Mouse (Mus musculus) hindbrain, postnatal 0 days (tissue): ENCODE measurements around the gene Prss34. TPM values are rescaled to one million over a fixed set of nuclear protein-coding genes. Genes with fewer than 3 reads are reported as not detected.

Experiments
- ATAC-seq: fragments of 200-750 bp; cut with Nextera tagmentation; 2 replicates; pipeline ENCODE4 v1.8.0; 2017; ENCODE audit warnings: mild to moderate bottlenecking, moderate TSS enrichment, moderate library complexity
- DNase-seq: peaks from one replicate; pipeline ENCODE4 v3.0.0-alpha.2; 2015; ENCODE audit warnings: low spot score
- H3K27ac ChIP-seq: fragments of 300-500 bp; sonication (generic); 2 replicates; pipeline ENCODE4 v1.5.1; 2014; ENCODE audit warnings: mild to moderate bottlenecking
- H3K27me3 ChIP-seq: fragments of 300-500 bp; sonication (generic); 2 replicates; pipeline ENCODE4 v1.6.1; 2014; ENCODE audit warnings: low read length, mixed read lengths; ENCODE audit not compliant: insufficient read depth
- H3K36me3 ChIP-seq: fragments of 300-500 bp; sonication (generic); 2 replicates; pipeline ENCODE4 v1.6.1; 2014; ENCODE audit warnings: low read length, mixed read lengths; ENCODE audit not compliant: insufficient read depth
- H3K4me1 ChIP-seq: fragments of 300-500 bp; sonication (generic); 2 replicates; pipeline ENCODE4 v1.6.1; 2014; ENCODE audit warnings: antibody characterized with exemption, low read length, mixed read lengths; ENCODE audit not compliant: insufficient read depth
- H3K4me2 ChIP-seq: fragments of 300-500 bp; sonication (generic); 2 replicates; pipeline ENCODE4 v1.6.1; 2014; ENCODE audit warnings: low read depth, mild to moderate bottlenecking, low read length, moderate library complexity, mixed read lengths
- H3K4me3 ChIP-seq: fragments of 300-500 bp; sonication (generic); 2 replicates; pipeline ENCODE4 v1.5.1; 2014; ENCODE audit warnings: low read length
- H3K9ac ChIP-seq: fragments of 300-500 bp; sonication (generic); replicated peaks from 2 replicates; pipeline ENCODE4 v1.6.1; 2014; ENCODE audit warnings: mild to moderate bottlenecking, low read length, moderate library complexity, mixed read lengths
- H3K9me3 ChIP-seq: fragments of 300-500 bp; sonication (generic); 2 replicates; pipeline ENCODE4 v1.6.1; 2016; ENCODE audit warnings: low read length, mixed read lengths
- CTCF ChIP-seq: IDR thresholded peaks from 2 replicates; pipeline ENCODE4 v1.5.1; 2016; ENCODE audit warnings: antibody characterized with exemption, control low read depth, low read depth
- WGBS: fragments of 180-500 bp; shearing (Covaris S2); extraction: QIAGEN DNeasy Blood & Tissue Kit; methylation state at CpG from one replicate; pipeline ENCODE4 v1.1.7; 2014; 5-methylcytosine and 5-hydroxymethylcytosine counted together
- polyA plus RNA-seq: library from polyadenylated mRNA; unstranded; fragments of >200 nt; fragmentation: Nextera tagmentation; extraction: Ambion mirVana; gene quantifications from 2 replicates; pipeline ENCODE4 v1.2.1, GENCODE M21; 2015
- total RNA-seq: library from RNA; depleted of rRNA; stranded (reverse); fragments of >200 nt; gene quantifications from 2 replicates; pipeline ENCODE4 v1.2.3, GENCODE M21; 2014

Gene Prss34
- total and polyA plus RNA-seq, 2 experiments from 2014 or later = not detected

DNA sequence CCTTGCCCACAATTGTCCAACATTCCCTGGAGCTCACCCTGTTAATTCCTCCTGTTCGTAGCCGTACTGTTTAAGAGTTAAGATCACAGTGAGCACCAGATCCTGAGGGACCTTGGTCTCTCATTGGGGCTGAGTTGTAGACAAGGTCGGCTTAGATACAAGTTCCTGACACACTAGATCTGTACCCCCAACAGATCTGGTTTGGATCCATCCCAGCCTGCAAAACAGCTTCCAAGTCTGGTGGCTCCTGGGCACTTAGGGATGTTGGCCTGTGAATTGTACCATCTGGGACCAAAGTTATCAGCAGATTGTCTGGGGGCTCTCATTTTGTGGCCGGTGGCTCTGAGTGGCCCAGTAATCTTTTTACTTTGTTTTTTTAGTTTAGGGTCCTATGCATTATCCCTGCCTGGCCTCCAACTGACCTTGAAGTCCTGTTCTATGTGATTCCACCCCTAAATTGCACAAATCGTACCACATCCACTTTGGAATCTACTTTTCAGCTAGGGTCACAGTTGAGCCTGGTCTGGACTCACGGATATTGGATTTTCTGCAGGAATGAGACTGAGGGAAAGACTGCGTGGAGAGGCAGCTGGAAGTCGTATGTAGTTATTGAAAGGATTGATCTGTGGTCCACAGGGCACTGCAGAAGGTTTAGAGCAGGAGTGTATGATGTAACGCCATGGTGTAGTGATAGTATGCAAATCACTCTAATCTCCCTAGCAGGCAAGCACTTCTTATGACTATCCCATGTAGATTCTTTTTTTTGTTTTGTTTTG lies 23.4 kb upstream of the Prss34 start, which contains the start of gene Ube2i:
Gene Ube2i, minus strand, starts transcription at position 52 of the 776 bp plus-strand sequence.
- Histone ChIP-seq H3K36me3 (no peaks in the 10 kb centered on the region), H3K27ac (peak within 1 kb of the TSS; percentile 98), H3K9me3 (no peaks in the 10 kb centered on the region), H3K4me2 (peak within 1 kb of the TSS; percentile 99), H3K9ac (peak within 1 kb of the TSS; percentile 96), H3K4me1 (peaks cover 23% of the 10 kb centered on the region), H3K27me3 (no peaks in the 10 kb centered on the region), H3K4me3 (peak within 1 kb of the TSS; percentile 82)
- DNase-seq (no peak), ATAC-seq (no peak)
- no peak for TF ChIP-seq CTCF
- WGBS = 75% methylated on average over 9 of the region's 9 CpGs

- peaks cover 23% of the 10 kb centered on the region for H3K4me1 ChIP-seq
- DNase-seq = no peak
- WGBS = 95% methylated on average over 3 of the region's 3 CpGs
- no peak for ATAC-seq
- no peaks in the 10 kb centered on the region for H3K36me3 ChIP-seq
- no peak overlapping the region for H3K27ac ChIP-seq
- H3K4me3 ChIP-seq = no peak overlapping the region
- TF ChIP-seq CTCF = no peak
- H3K9ac ChIP-seq = no peak overlapping the region
- H3K4me2 ChIP-seq = no peak overlapping the region
- no peaks in the 10 kb centered on the region for H3K9me3 ChIP-seq
- H3K27me3 ChIP-seq = no peaks in the 10 kb centered on the region
Observed at GRCm38 (mm10) chr17:25275833-25276232, 22.4 kb upstream of the Prss34 start.

DNA sequence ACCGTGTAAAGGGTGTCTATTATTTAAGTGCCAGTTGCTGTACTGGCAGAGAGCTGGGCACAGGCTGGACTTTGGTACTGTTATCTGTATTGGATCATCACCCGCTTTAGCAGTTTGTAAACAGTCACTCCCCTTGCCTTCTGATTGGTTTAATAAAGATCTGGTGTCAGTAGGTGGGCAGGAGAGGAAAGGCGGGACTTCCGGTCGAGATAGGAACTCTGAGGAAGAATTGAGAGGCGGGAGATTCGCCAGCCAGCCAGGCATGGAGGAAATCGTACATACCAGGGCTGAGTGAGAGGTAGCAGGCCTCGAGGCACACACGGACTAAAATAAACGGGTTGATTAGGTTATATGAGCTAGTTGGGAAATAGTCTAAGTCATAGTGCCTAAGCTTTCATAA lies 16.1 kb upstream of the Prss34 start:
- no peaks in the 10 kb centered on the region for H3K36me3 ChIP-seq
- DNase-seq (peak; percentile 31), ATAC-seq (no peak)
- no peak overlapping the region for H3K4me3 ChIP-seq
- WGBS = 41% methylated on average over 11 of the region's 11 CpGs
- H3K9ac ChIP-seq = no peak overlapping the region
- no peaks in the 10 kb centered on the region for H3K4me1 ChIP-seq
- 0 out of 2 replicates have a peak, but pooled peaks cover 3% of the 10 kb centered on the region for H3K9me3 ChIP-seq
- no peak overlapping the region for H3K27ac ChIP-seq
- H3K4me2 ChIP-seq = no peak overlapping the region
- no peak for TF ChIP-seq CTCF
- H3K27me3 ChIP-seq = no peaks in the 10 kb centered on the region

- H3K4me3 ChIP-seq = no peak overlapping the region
- H3K9ac ChIP-seq = no peak overlapping the region
- H3K4me1 ChIP-seq = no peaks in the 10 kb centered on the region
- DNase-seq = peak; percentile 82
- no peaks in the 10 kb centered on the region for H3K36me3 ChIP-seq
- WGBS = 22% methylated on average over 3 of the region's 3 CpGs
- no peak overlapping the region for H3K4me2 ChIP-seq
- no peaks in the 10 kb centered on the region for H3K27me3 ChIP-seq
- H3K9me3 ChIP-seq = 0 out of 2 replicates have a peak, but pooled peaks cover 3% of the 10 kb centered on the region
- ATAC-seq = peak; percentile 55
- TF ChIP-seq CTCF = peak; percentile 92
- no peak overlapping the region for H3K27ac ChIP-seq
Observed at GRCm38 (mm10) chr17:25285033-25285432, 13.2 kb upstream of the Prss34 start.

DNA sequence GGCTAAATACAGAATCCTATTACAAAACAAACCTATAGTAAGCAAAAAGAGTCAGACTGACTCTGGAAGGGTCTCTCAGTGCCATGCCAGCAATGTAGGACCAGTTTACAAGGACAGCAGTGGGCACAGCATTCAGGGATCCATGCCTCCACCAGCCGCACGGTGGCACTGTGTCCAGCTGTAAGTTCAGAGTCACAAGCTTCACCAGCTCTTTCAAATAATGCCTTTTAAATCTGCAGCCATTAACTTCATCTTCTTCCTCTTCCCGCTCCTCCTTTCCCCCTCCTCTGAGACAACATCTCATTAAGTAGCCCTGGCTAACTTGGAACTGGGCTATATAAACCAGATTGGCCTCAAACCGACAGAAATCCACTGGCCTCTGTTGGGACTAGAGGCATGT lies 9.4 kb upstream of the Prss34 start:
- H3K9me3 ChIP-seq = no peaks in the 10 kb centered on the region
- WGBS = 29% methylated on average over 4 of the region's 4 CpGs
- TF ChIP-seq CTCF = peak; percentile 79
- no peaks in the 10 kb centered on the region for H3K36me3 ChIP-seq
- no peak overlapping the region for H3K27ac ChIP-seq
- no peak overlapping the region for H3K4me2 ChIP-seq
- H3K4me1 ChIP-seq = no peaks in the 10 kb centered on the region
- no peaks in the 10 kb centered on the region for H3K27me3 ChIP-seq
- peak; percentile 68; the same call in 1 of the 2 replicates for ATAC-seq
- no peak overlapping the region for H3K4me3 ChIP-seq
- DNase-seq = peak; percentile 71
- no peak overlapping the region for H3K9ac ChIP-seq

DNA sequence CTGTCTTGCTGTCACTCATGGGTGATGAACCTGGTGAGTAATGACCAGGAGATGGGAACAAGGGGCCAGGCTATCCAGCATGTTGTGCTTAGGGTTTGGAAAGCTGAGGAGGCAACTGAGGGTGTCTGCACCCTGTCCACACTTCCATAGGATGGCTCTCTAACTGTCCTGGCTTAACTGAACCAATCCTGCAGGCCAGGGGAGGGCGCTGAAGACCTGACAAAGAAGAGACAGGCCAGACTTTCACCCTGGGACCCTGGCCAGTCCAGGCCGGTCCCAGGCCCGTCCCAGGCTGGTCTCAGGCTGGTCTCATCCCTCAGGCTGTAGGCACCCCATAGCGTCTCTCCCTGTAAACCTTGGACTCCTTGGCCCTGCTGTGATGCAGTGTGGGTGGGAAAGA lies 7.8 kb upstream of the Prss34 start:
- H3K4me3 ChIP-seq = no peak overlapping the region
- no peaks in the 10 kb centered on the region for H3K36me3 ChIP-seq
- no peak overlapping the region for H3K9ac ChIP-seq
- no peak overlapping the region for H3K4me2 ChIP-seq
- WGBS = 25% methylated on average over 4 of the region's 4 CpGs
- ATAC-seq (no peak), DNase-seq (no peak)
- no peak overlapping the region for H3K27ac ChIP-seq
- no peaks in the 10 kb centered on the region for H3K9me3 ChIP-seq
- no peaks in the 10 kb centered on the region for H3K27me3 ChIP-seq
- peak; percentile 17; the same call in 1 of the 2 replicates for TF ChIP-seq CTCF
- H3K4me1 ChIP-seq = no peaks in the 10 kb centered on the region

GRCm38 (mm10) chr17:25293495-25293894 lies 4.7 kb upstream of the Prss34 start:
- H3K9me3 ChIP-seq = no peaks in the 10 kb centered on the region
- H3K9ac ChIP-seq = no peak overlapping the region
- no peak for TF ChIP-seq CTCF
- WGBS = 84% methylated on average over 5 of the region's 5 CpGs
- H3K4me2 ChIP-seq = no peak overlapping the region
- no peak overlapping the region for H3K4me3 ChIP-seq
- H3K36me3 ChIP-seq = no peaks in the 10 kb centered on the region
- H3K4me1 ChIP-seq = no peaks in the 10 kb centered on the region
- H3K27me3 ChIP-seq = no peaks in the 10 kb centered on the region
- DNase-seq (no peak), ATAC-seq (no peak)
- H3K27ac ChIP-seq = no peak overlapping the region
